Mouse (Mus musculus) lung, adult 2 months (tissue): ENCODE results near the gene Rex1bd.

Experiments
- CTCF ChIP-seq: fragments of 200-500 bp; IDR thresholded peaks from 2 replicates; pipeline ENCODE4 v1.5.1; 2011; ENCODE audit warnings: mild to moderate bottlenecking, low read length, control low read depth; ENCODE audit not compliant: insufficient read depth
- POLR2A ChIP-seq: fragments of 200-500 bp; IDR thresholded peaks from 2 replicates; pipeline ENCODE4 v1.6.1; 2011; ENCODE audit warnings: low read depth, mild to moderate bottlenecking, control low read depth, low read length, borderline replicate concordance; ENCODE audit errors: extremely low read depth

DNA sequence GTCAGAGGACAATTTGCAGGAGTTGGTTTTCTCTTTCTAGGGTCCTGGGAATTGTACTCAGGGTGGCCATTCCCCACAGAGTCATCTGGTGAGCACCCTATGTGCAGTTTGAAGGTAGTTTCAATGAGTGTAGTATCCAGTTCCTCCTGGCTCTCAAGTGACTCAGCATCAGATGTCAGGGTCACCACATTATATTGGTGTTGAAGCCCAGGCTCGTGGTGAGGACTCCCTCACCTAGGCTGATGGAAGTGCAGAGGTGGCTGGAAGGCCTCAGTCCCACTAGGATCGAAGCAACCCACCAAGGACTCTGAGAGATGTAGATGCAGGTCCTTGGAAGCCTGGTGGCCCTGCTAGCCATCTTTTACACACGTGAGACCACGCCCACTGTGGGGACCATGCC, 39.9 kb upstream of the Rex1bd start:
- TF ChIP-seq CTCF (no peak), POLR2A (no peak)
